Mouse (Mus musculus) neutrophil, adult 5-6 weeks (primary cell): ENCODE data around the gene Tnfrsf18. TPM values are rescaled to one million over a fixed set of nuclear protein-coding genes. Genes with fewer than 3 reads are reported as not detected.

Experiments used
- ATAC-seq: fragments of 151-379, 151-347 bp; 2 replicates; pipeline ENCODE4 v1.8.0; 2017; ENCODE audit warnings: mild to moderate bottlenecking, moderate TSS enrichment; ENCODE audit not compliant: insufficient number of reproducible peaks, poor library complexity, low FRiP score, severe bottlenecking; ENCODE audit errors: extremely low read depth
- total RNA-seq: library from RNA; stranded (forward); fragments of 200-1000 nt; gene quantifications from 2 replicates; pipeline ENCODE4 v1.2.3, GENCODE M21; 2017

Tnfrsf18 gene
- 18.5 and 22.1 TPM in 2 replicates for total RNA-seq

DNA sequence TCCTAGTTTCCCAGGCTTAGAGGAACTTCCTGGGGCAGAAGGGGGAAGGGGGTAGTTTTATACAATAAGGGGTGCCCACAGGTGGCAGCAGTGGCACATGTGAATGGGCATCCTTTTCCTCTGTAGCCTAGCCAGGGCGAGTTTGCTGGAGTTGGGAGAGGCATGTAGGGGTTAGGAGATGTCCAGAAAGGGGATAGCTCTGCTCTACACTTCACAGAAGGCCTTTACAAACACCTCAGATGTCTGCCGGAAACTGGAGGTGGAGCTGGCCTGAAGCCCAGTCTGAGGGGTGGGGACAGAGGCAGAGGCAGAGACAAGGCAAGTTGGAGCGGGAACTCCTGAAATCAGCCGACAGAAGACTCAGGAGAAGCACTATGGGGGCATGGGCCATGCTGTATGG is at the start of gene Tnfrsf18:
Gene Tnfrsf18, plus strand, starts transcription at position 152 of the 400 bp plus-strand sequence.
- ATAC-seq: peak; percentile 47

DNA sequence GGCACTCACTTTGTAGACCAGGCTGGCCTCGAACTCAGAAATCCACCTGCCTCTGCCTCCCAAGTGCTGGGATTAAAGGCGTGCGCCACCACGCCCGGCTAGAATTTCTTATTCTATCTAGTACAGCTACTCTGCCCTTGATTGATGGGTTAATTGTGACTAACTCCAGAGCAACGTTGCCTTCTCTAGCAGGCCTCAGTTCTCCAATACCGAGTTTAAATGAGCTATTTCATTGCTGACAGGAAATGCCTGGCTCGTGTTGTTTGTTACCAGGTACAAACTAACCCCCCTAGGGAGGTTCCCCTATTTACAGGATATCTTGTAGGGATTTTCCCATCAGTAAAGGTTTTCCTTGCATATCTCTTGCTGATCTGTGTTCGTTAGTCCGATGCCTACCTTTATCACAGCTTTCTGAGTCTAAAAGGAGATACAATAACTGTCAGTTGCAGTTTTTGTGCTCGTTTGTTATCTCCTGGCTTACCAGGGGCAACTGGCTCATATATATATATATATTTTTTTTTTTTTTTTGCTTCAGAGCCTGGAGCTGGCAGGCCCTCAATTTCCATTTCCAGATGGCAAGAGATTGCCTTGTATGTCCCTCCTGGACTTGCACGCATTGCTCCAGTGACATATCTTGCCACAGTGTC is 44.4 kb upstream of the Tnfrsf18 start:
- ATAC-seq: no peak

DNA sequence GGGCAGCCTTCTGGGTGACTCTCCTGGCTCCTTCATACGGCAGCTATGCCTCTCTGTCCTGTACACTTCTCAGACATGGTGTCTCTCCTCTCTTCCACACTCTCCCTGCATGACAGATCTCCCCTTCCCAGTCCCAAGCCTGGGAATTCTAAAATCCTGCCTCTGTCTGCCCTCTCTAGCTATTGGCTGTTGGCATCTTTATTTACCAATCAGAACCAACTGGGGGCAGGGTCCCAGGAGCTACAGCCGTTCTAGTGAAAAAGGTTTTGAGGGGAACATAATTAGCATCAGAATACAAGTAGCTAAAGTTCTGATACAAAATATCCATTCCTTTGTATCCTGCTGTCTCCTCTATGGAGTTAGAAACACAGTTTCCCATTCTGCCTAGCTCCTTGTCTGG is 42.2 kb upstream of the Tnfrsf18 start:
- no peak for ATAC-seq

DNA sequence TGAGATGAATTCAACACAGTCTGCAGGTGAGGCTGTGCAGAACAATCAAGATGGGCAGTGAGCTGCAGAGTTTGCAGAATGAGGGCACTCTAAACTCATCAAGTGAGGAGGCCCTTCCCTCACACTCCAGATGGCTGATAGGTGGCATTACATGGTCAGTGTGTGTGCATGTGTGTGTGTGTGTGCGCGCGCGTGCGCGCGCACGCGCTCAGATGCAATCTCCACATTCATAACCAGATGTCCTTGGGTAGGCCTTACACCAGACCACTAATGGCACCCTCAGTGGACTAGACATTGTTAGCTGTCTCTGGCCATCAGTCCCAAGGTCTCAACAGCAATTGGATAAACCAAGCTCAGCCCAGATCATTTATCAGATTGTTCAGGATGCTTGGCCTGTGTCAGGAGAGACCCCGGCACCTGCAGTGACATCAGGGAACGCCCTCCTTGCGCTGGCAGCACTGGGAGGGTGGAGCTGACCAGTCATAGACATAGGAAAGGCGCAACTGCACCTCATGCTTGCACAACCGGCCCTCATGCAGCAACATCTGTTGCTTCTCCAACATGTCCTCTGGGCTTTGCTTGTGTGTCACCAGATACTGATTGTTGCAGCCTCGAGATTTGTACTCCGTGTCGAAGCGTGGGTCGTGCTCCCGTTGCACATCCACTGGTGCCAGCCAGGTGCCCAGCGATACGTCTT is 34.6 kb upstream of the Tnfrsf18 start:
- ATAC-seq: no peak

DNA sequence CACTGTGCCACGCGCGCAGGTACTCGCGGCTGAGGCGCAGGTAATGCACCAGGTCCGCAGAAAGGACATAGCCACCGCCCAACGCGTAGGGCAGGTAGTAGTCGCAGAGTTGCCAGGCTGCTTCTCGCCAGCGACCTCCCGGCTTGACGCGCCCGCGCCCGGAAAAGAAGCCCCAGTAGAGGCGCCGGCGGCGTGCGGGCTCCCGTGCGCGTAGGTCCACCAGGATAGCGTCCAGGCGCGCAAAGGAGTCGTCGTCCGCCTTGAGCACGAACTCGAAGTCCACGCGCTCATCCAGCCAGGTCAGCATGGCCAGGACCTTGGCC is 34.1 kb upstream of the Tnfrsf18 start:
- ATAC-seq: no peak

DNA sequence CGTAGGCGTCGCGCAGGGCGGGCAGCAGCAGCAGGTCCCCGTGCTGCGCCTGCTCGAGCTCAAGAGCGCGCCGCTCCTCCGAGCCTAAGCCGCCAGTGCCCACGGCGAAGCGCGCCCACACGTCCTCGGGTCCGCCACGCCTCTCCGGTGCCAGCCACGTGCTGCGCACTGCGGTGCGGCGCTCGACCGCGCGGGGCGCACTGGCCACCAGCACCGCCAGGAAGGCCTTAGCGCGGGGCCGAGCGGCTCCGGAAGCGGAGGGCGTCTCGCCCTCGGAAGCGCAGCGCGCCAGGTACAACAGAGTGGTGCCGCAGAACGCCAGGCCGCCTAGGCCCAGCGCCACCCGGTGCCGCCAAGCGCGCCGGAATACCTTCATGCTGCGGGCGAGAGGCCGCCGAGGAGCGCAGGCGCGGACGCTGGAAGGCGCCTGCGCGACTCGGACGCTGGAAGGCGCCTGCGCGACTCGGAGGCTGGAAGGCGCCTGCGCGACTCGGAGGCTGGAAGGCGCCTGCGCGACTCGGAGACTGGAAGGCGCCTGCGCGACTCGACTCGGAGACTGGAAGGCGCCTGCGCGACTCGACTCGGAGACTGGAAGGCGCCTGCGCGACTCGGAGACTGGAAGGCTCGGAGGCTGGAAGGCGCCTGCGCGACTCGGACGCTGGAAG is 33.6 kb upstream of the Tnfrsf18 start, which contains the start of the genes B3galt6 and Sdf4:
Gene B3galt6, minus strand, starts transcription at position 409 of the 665 bp plus-strand sequence.
Gene Sdf4, plus strand, starts transcription at position 632 of the 665 bp plus-strand sequence.
- peak; percentile 71 for ATAC-seq

DNA sequence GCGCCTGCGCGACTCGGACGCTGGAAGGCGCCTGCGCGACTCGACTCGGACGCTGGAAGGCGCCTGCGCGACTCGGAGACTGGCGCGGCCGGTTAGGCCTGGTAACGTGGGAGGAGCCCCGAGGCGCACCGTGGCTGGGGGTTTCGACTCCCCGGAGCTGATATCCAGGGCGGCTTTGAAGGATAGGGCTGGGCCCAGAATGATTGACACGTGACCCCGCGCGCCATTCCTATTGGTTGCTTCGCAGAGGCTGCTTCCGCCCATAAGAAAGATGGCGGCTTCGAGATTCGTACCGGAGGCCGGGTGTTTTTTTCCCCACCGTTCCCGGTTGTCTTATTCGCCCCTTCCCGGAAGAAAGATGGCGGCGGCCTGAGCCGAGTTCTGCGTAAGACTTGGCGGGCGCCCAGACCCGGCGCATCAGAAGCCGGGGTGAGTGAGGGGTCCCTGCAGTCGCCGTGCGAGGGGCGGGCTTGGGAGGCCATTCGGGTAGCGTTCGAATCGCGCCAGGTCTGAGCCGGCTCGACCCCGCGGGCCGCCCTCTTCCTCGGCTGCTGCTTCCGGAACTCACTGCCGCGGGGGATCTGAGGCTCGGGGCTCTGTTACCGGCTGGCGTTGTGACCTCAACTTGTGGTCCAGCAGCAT is 32.9 kb upstream of the Tnfrsf18 start:
- peak; percentile 84 for ATAC-seq

DNA sequence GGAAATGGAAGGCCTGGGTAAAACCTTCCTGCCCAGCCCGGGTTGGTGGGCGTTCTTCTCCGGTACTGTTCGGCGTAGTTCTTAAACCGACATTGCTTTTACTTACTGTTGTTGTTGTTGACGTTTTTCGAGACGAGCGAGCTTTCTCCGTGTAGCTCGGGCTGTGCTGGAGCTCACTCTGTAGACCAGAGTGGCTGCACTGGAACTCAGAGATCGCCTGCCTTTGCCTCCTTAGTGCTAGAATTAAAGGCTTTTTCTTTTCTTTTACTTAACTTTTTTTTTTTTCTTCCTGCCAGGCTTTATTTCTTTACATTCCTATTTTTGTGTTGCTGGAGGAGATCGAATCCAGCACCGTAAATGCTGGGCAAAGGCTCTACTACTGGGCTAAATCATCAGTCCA is 32.4 kb upstream of the Tnfrsf18 start:
- ATAC-seq: no peak

DNA sequence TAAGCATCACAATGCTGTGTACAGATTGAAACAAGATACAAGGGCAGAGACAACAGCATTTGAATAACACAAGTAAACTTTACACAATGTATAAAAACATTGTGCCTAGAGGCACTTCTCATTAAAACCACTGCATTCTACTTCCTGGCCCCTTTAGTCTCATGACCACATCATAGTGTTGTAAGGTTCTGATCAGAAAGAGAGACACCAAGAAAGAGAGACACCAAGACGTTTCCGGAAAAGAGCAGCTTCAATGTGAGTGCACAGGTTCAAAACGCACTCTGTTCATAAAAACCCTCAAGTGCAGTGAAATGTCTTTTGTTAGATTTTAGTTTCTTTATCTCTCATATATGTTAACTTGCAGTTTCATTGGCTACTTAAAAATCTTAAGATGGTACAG is 21.9 kb upstream of the Tnfrsf18 start:
- ATAC-seq: no peak

DNA sequence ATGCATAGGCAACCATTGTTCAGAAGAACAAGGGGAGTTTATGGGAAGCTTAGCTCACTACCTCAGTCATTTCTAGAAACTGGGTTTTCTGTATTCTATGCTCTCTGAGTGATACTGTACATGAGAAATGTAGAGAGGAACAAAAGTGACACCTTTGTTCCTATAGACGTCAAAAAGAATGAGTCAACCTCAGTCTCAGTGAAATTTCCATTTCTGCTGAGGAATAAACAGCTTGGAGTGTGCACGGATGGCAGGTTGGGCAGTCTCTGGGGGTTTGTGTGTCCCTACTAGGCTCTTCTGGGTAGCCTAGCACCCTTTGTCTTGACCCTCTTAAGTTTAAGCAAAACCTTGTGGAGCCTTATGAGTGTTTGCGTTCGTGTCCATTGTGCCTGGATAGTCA is 17.6 kb upstream of the Tnfrsf18 start:
- no peak for ATAC-seq

DNA sequence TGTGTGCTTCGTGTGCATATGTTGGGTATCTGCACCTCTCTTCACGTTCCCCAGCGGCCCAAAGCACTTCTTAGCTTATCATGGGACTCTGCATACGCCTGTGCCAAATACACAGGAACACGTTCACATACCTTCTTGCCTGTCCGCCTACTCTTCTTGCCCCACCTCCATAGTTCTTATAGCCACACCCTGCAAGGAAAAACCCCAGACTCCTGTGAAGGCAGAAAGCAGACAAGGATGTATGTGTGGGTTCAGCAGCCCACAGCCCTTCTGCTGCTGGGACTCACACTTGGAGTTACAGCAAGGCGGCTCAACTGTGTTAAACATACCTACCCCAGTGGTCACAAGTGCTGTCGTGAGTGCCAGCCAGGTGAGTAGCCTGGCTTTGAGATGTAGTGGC is 12.3 kb upstream of the Tnfrsf18 start, which contains the start of gene Tnfrsf4:
Gene Tnfrsf4, plus strand, starts transcription at position 207 of the 400 bp plus-strand sequence.
- ATAC-seq: no peak

DNA sequence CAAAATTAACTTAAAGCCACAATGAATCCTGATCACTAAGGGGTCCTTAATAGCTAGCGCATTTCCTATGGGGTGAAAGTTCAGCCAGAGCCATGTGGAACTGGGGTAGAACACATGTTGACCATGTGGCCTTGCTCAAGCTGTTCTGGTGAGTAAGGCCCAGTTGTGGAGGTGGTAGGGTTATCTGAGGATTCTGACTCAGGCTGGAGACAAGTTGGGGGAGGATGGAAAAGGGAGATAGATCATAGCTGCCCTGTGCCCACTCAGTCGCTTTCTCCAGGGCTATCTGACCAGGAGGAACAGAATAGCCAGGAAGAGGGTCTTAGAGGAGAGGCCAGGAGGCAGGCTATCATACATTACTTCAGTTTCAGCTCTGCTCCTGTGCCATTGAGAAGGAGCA is 11.5 kb upstream of the Tnfrsf18 start:
- ATAC-seq: no peak

DNA sequence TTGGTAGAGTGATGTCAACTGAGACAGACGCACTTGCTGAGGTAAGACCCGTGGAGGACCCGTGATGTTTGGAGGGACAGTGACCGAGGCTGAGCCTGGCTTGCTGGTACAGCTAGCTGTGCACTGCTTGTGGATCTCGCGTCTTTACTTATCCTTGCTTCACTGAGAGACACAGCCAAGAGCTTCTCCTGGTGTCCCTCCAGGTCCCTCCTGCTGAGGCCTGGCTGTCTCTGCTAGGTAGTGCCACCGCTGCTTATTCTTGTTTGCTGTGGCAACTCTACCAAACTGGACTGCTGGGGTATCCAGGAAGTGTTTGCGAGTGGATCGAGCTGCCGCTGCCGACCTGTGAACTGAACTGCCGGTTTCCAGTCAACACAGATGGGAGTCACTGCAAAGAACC is 6.2 kb upstream of the Tnfrsf18 start:
- ATAC-seq: no peak

DNA sequence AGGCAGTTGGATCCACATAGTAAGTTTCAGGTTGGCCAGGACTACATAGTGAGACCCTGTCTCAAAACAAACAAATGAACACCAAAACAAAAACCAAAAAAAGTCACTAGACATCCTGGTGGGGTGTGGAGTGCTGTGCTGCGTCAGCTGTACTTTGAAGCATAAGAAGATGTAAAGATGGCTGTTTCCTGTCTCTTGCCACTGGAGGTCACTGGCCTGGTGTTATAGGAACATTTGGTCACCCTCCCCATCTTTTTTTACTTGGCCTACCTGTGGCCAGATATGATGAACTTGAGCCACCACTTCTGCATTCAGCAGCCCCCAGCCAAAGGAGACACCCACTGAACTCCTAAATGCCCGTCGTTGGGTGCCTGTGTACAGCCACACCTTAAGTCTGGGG is 4.6 kb upstream of the Tnfrsf18 start:
- no peak for ATAC-seq

DNA sequence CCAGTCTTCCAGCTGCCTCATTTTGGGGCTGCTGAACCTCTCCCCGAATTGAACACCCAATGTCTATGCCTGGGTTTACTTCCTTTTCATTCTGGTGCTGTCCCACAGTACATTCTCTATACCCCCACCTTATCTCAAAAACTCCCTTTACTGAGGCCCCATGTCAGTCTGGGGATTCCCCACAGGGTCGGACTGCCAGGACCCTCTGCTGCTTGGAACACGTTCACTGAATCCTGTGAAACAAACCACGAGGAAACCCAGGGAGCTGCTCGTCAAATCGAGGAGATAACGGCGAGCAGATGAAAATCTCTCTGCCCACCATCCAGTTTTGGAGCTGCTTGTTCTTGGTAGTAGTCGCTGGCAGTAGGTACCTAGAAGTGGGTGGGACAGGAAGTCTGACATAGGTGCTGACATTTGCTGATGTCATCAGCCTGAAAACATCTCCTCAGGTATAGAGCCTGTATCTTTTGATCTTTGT is 4.0 kb upstream of the Tnfrsf18 start:
- peak; percentile 33; the same call in 1 of the 2 replicates for ATAC-seq

DNA sequence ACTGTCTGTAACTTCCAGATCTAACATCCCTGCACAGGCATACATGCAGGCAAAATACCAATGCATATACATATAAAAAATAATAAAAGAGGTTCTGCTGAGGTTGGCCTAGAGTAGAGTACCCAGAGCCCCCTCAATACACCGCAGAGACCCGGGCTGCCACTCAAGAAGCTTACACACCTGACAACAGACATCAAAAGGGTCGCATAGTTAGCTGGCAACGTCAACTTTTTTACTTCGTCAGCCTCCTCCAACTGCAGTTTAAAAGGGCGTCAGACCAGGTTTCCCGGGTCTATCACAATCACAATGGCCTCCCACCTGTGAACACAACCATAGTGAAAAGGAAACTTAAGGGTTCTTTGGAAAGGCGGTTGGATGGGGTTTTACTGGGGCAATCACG is 2.4 kb upstream of the Tnfrsf18 start:
- no peak for ATAC-seq

DNA sequence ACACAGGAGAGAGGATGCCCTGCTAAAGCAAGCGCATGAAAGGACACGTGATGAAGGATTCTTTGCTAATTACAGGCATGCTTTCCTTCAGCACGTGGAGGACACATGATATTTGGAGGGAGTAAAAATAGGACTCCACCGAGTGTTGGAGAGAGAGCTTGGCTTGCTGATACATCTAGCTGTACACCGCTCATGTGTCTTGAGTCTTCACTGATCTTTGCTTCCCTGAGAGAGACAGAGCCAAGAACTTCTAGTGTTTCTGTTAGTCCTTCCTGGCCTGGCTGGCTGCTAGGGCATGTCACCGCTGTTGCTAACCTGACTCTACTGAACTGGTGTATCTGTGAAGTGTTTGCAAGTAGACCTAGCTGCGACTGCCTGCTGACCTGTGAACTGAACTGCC is 1.8 kb upstream of the Tnfrsf18 start:
- no peak for ATAC-seq

DNA sequence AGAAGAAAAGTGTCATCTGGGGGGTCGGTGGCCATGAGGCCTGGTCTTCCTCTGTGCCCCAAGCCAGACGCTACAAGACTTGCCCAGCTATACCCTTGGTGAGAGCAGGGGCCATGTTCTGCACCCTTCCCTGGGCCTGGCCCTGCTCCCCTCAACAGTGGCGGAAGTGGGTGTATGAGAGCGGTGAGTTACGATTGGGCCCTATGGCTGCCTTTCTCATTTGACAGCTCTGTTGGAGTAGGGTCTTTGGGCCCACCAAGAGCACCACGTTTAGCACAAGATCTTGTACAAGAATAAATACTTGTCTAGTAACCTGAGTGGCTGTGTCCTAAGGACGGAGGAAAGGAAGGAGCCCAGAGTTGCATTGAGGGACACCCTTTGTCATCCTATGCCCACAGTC is 2.6 kb downstream of the Tnfrsf18 start:
- ATAC-seq: no peak

DNA sequence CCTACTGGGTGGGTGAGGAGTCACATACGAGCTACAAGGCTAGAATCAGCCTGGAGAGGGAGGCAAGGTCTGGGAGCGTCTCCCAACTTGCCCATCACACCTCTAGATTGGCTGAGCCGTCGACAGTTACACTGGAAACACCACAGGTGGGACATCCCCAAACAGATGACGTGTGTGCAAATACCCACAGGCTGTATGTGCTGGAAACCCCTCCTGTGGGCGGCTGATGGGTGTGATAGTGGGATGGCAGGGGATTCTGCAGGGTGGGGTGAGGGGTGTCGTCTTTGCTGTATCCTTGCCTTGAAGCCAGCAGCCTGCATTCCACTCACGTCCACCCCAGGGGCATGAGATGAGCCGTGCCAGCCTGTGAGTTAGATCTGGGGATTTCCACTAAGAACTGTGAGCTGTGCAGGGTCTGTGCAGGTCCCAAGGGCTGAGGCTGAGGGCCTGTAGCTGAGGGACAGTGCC is 4.7 kb downstream of the Tnfrsf18 start:
- ATAC-seq: no peak

DNA sequence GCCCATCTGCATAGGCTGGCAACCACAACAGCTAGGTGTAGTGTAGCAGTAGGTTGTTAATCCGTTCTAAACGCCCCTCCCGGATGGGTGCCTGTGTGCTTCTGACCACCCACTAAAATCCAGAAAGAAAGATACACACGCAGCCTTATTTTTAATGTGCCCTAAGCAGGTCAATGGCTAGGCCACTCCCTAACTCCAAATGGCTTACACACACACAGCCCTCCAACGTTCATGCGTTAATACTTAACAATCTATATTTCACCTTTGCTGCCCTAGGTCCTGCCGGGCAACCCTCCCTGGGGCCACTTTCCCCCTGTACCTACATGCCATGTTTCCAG is 5.3 kb downstream of the Tnfrsf18 start:
- no peak for ATAC-seq
